Mouse (Mus musculus) cerebral cortex, adult 2 months (tissue): ENCODE data around the gene Iqsec1.

Experiments
- WGBS: fragments of 180-500 bp; shearing (Covaris S2); methylation state at CpG from one replicate; pipeline ENCODE4 v1.1.7; 2018; 5-methylcytosine and 5-hydroxymethylcytosine counted together

Iqsec1 gene

DNA sequence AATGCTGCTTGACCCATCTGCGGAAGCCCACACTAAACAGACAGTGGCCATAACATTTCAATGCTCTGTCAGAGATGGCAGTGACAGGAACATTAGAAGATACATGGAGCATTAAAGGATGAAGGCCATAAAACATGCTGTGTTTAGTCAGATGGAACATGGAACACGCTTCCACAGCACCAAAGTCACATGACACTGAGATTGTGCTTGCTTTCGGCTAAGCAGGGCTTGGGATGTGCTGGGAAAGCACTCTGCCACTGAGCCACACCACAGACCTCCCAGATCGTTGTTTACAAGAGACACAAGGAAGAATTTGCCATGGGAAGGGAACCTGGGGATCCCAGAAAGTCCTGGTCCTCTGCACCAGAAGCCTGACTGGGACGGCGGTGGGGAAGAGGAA lies 269.1 kb downstream of the Iqsec1 start:
- WGBS = 87% methylated on average over 6 of the region's 6 CpGs

DNA sequence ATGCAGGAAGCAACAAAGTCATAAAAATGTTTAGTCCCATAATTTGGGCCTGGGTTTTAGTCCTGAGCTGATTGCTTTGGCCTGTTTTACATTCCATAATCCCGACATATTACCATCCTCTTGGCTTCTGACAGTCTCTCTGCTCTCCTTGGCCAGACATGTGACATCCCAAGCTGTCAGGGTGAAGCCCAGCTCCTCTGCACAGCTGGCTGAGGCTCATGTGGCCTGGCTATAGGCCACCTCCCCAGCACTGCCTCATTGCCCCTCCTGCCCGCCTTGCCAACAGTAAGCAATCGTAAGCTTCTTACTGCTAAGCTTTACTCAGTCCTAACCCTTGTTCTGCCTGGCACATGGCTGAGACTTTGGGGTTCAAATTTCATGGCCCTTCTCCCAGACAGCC lies 270.0 kb downstream of the Iqsec1 start:
- WGBS = 60% methylated on average over 3 of the region's 3 CpGs

DNA sequence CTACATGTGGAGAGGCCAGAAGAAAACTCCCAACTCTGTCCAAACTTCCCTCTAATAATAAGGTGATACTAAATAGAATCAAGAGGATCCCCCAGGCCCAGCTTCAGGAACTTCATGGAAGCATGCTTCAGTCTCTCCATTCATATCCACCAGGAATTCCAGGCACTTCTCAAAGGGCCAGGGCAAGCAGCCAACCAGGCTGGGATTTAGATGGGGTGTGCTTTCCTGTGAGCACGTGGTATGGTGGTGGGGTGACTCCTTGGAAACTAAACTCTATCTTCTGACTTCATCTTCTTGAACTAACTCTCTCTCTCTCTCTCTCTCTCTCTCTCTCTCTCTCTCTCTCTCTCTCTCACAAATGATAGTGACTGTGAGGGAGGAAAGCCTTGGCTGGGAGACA lies 270.8 kb downstream of the Iqsec1 start:
- 6% methylated on average over 1 of the region's 1 CpGs for WGBS

DNA sequence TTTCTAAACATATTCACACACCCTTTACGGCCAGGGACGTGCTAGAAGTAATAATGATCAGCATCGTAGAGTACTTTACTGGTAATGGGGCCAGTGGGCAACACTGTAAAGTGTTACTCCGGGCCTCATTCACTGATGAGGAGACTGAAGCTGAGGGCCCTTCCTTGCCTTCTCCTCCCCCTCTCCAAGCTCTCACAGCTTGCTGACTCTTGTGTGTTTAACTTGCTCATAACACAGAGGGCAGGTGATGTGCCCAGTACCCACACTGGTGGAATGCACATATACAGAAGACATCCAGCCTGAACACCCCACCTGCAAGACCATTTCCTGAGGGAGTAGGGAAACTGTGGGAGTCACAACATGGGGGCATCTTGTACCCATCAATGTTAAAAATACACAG lies 271.6 kb downstream of the Iqsec1 start:
- WGBS = 63% methylated on average over 4 of the region's 4 CpGs

DNA sequence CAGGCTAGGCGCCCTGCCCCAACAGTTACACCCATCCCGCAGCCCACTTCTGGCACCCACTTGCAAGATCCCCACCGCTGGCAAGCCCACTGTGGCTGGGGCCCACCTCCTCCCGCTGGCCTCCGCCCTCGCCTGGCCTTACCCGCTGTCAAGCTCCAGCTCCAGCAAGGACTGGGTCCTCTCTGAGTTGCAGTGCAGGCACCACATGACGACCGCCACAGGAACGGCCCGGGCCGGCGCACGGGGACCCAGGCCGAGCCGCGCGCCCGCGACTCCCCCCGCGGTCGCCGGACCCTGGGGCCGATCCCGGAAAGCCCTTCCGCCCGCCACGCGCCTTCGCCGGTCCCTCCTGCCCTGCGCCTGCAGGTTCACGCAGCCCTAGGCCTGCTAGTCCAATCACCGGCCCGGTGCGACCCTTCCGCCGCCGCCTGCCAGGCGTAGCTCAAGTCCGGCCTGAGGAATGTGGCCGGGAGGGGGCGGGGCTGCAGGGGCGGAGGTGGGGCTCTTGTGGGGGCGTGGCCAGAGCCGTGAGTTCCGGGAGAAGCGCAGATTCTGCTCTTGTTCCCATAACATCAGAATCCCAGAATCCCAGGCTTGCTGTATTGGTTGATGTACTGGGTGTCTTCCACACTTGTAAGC lies 272.3 kb downstream of the Iqsec1 start:
- 9% methylated on average over 49 of the region's 49 CpGs for WGBS

DNA sequence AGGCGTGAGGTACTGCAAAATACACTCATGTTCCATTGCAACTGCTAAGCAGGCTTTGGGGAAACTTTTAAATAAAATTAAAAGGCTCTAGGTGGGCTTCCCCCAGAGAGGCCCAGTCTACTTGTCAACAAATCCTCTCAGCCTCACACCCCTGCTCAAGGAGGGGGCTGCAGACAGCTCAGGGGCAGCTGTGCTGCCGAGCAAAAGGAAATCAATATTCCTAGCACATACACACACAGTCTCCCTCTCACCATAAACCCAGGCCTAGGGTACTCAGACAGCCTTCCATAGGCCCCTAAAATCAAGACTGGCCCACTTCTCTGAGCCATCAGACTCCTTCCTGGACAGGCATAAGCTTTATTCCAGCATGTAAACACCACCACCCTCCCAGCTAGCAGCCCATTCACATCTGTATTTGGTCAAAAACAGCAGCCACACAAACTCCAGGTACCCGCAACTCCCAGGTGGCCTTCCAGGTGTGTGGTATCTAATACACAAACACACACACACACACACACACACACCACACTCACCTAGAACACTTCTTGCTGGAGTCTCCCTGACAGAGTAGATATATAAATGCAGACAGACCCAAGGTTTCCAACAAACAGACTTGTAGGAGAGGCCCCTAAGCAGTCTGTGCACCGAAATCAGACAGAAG lies 273.1 kb downstream of the Iqsec1 start:
- 52% methylated on average over 4 of the region's 4 CpGs for WGBS

DNA sequence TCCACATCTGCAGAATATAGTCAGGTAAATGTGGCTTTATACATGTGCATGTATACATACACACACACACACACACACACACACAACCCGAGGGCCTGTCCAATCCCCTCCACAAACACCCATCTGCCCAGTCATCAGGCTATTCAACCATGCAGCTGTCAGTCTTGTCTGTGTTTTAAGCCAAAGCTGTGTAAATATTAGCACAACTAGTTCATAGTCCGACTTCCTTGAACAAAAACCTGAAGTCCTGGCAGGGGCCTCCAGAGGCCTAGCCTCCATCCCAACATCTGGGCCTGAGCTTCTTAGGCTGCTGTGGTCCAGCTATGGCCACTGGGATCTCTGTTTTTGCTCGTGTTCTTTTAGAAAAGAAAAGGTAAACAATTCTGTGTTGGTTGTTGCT lies 274.8 kb downstream of the Iqsec1 start:
- WGBS = 54% methylated on average over 3 of the region's 3 CpGs

DNA sequence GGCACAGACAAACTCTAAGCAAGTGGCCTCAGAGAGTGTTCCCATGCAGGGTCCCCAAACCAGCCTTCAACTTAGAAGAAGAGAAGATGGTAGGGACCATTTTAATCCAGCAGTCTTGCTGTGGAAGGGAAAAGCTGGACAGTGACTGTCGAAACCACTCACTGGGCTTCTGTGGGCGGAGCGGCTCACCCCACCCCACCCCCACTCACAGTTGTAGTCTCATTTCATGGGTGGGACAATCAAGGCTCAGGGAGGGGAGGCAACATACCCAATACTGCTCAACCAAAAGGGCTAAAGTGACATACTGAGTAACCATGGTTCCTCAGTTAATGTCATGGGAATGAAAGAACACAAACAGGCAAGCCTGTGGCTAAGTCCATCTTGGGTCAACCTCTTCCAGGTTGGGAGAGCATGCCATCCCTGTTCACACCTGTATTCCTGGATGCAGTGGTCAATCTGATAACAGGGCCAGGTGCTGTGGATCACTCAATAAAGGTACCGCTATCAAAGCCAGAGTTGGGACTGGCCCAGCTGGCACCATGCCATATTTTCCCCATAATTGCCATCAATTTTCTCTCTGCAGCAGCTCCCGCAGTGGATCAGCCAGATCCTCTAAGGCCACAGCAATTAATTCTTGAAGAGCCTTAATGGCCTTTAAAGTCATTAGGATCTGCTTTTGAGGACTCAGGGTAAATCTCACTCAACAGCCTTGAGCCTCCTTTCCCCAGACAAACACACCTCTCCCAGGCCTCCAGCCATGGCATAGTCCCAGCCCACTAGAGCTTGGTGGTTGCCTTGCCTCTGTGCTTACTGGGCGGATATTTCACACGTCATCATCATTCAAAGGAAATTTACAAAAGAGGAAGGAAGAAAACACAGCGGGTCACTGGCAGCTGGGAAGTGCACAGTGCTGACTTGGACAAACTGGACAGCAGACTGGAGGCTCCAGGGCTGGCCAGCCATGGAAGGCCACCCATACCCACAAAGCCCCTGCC lies 275.7 kb downstream of the Iqsec1 start:
- WGBS = 47% methylated on average over 8 of the region's 8 CpGs

DNA sequence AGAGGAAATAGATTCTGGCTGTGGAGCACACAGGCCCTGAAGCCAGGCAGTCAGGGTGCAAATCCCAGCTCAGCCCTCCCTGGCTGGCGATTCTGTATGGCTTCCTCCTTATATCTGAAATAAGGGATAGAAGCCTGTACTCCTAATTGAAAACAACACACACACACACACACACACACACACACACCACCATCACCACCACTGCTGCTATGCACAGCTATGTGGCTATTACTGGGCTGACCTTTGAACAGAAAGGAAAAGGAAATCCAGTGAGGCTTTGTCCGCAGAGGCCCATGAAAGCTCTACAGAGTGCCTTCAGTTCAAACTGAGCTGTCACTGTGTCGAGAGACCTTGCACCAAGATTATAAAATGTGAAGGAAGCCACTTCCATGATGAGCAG lies 276.4 kb downstream of the Iqsec1 start:
- 48% methylated on average over 3 of the region's 3 CpGs for WGBS

DNA sequence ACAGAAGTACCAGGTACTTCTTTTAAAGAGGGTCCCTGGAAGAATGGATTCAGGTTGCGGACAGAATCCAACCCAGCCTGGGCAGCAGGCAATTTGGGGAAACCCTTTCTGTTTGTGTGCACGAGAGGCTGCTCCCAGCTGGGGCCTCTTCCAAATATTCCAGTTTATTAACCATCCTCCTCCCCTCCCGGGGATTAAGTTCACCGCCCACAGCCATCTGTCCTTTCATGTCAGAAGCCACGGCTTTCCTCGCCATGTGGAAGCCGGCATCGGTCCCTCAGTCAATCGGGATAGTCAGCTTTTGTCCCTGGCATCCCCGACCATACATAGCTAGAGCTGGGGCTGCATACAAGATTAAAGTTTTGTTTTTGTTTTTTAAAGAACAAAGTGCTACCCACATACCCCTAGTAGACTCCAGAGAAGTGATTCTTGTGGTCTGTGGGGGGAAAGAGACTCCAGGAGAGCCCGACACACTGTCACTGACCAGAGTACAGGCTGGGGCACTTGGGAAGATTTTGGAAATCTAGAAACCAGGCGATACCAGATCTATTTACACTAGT lies 276.9 kb downstream of the Iqsec1 start:
- 37% methylated on average over 12 of the region's 12 CpGs for WGBS

DNA sequence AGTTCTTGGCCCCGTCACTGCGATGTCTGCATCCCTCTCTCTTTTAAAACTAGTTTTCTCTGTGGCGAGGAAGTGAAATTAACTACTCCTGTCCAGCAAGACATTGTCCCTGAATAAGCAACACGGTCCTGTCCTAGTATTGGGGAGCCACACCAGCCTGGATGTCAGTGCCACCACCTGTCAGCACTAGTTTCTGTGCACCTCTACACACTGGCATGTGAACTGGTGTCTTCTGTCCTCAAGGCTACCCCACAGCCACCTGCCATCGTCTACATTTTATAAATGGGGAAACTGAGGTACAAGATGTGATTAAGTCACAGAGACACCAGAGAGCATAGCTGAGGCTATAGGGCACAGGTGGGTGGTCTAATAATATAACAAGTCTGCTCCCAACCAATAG lies 277.7 kb downstream of the Iqsec1 start:
- 89% methylated on average over 5 of the region's 5 CpGs for WGBS

DNA sequence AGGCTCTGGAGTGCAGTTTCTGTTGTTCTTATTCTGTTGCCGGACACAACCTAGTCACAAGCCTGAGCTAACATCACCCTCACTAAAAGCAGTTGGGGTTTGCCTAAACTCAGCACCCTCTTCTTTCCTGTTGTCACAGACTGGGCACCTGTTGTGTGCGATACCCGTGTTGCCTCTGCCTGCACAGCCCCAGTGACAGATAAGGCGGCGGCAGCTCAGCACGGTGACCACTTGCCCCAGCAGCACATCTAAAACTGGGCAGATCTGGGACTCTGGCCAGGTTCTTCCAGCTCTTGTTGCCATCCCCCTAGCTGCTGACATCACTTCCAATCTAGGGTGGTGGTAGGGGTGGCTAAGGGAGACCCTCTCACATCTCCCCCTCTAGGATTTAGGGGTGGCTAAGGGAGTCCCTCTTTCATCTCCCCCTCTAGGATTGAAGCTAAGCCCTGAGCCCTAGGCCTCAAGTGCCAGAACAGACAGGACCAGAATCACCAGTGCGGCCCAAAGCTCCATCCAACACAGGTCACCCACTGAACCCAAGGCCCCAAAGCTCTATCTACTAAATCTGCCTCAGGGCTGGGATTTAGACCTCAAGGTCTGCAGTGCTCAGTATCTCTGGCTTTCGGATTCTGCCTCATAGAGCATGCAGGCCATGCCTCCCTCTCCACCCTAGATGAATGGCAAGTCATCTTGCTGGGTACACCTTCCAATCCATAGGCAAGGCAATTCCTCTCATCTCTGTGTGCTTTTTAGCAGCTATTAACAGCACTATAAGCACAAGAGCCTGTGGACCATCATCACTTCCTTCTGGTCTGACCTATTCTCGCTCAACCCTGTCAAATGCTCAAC lies 278.3 kb downstream of the Iqsec1 start:
- WGBS = 63% methylated on average over 9 of the region's 9 CpGs

DNA sequence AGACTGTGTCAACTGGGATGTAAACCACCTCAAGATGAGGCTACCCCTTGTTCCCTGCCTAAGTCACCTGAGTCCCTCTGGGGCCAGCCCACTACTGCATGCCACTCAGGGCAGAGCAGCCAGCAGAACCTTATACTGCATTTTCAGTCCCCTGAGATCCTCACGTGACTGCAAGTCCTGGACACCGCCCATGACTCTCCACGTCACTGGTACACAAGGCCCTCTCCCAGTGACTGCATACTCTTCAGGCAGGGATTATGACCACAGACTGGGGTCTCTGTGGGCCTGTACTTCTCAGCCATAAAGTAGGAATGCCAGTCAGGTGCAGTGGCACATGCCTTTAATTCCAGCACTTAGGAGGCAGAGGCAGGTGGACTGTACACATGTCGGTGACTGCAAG lies 281.3 kb downstream of the Iqsec1 start:
- 53% methylated on average over 4 of the region's 4 CpGs for WGBS

DNA sequence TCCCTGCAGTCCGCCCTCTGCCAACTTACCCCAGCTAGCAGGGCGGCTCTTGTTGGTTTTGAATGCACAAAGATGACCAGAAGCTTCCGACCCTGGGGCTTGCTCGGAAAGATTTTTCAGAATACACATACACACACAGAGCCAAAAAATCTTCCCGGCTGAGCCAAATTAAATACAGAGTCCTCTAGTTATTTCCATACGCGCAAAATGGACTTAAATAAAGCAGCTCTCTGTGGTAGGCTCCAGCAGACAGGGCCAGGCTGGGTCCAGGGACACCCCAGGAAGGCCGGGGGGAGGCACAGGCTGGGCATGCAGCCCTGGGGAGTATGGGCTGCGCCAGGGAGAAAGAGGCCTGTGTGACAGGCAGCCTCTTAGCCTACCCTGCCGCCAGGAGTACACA lies 282.0 kb downstream of the Iqsec1 start:
- 29% methylated on average over 10 of the region's 10 CpGs for WGBS

DNA sequence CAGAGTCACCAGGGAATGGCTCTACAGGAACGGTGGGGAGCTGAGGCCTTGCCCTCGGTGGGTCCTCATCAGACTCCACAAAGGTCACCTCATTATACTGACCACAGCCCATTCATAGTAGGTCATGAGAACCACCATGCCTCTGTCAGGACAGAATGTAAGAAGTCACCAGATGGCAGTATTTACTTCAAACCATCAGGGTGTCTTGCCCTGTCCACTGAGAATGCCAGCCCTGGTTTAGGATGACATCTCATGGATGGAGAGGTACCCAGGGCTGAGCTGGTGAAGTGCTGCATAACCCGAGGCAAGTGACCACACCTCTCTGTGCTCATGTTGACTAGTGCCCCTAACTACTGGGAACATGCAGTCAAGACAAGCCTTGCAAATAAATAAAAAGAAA lies 282.7 kb downstream of the Iqsec1 start:
- 63% methylated on average over 3 of the region's 3 CpGs for WGBS

DNA sequence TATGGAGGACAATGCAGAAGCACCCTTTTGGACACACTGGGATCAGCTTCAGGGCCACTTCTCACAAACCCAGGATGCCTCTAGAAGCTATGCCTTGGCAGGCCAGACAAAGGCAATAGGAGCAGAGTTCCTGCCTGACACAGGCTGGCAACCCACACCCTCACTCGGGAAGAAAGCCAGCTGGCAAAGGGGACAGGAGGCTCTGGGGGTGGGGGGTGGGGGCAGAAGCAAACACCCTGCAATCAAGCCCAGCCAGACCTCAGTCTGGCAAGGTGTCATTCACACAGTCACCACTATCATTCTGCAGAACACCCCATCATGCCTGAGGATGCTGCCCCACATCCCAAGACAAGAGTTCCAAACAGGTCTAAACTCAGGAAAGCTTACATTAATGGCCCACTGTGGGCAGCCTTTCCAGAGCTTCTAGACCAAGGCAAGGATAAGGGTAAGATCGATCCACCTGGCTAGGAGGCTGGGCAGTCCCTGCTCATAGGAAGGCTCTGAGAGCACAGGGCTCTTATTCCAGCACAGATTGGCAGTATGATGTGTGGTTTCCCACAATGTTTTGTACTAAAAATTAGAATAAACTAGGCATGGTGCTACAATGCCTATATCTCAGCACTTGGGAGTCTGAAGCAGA lies 283.7 kb downstream of the Iqsec1 start:
- WGBS = 36% methylated on average over 2 of the region's 2 CpGs

DNA sequence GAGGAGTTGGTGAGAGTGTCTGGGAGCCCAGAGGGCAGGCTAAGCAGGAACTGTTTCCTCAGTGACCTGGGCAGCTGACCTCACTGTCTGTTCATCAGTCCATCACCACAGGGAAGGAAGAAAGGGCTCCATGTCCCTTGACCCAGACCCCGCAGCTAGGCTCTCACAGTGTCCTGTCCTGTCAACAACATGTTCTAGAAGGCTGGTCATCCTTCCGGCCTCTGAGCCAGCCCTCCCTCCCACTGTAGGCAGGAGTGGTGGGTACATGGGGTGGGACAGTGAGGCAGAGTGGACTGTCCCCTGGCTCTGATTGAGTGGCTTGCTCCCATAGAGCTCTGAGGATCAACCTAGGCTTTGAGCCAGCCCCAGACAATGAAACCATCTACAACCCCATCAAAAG lies 284.7 kb downstream of the Iqsec1 start:
- 63% methylated on average over 2 of the region's 2 CpGs for WGBS

DNA sequence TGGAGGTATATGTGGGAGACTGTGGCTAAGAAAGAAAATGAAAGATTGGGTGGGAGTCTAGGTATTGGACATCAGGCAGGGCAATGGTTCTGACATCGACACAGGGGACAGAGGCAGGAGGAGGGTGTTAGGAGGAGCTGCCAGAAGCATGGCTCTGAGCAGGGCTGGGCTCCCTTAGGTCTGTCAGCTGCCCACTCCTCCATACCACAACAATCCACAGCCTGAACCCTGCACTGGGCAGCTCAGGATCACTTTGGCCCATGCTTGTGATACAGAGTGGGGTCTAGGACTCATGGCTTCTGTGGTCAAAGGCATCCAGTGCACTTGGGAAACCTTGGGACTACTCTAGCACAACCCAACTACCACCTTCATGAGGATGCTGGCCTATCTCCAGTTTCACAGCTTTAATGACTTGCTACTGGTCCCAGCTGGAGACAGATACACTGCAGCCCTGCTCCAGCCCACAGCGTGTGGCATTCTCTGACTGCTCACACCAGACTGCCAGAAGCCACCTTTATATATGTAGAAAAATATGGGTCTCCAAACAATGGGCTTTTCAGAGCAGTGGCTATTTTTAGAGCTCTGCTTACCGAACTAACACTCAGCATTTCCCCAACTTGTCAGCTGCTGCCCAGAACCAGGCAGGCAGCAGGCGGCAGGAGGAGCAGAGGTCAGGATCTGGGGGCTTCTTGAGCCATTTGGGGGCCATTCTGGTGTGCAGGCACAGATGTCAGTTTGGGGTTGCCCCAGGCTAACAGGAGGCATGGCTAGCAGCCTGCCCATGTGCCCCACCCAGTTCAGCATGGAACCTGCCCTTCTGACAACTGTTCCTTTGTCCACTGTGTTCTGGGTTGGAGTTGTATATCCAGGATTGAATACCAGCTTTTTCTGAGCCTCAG lies 285.4 kb downstream of the Iqsec1 start:
- WGBS = 12% methylated on average over 4 of the region's 4 CpGs

DNA sequence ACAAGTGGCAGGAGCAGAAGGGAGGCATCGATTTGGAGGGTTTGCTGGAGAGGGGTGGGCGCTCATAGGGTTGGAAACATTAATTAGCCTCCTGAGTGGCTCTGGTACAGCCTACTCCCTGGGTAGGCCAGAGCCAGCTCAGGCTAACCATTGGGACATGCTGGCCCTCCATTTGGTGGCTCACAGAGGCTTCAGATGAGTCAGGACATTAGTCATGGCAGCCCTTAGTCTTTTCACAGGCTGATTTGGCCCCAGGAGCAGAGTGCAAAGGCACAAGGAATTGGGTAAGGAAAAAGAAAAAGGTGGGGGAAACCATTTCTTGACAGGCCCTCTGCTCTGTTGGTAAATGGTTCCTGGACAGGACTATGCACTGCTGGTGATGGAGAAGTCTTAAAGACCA lies 287.1 kb downstream of the Iqsec1 start:
- 65% methylated on average over 2 of the region's 2 CpGs for WGBS

DNA sequence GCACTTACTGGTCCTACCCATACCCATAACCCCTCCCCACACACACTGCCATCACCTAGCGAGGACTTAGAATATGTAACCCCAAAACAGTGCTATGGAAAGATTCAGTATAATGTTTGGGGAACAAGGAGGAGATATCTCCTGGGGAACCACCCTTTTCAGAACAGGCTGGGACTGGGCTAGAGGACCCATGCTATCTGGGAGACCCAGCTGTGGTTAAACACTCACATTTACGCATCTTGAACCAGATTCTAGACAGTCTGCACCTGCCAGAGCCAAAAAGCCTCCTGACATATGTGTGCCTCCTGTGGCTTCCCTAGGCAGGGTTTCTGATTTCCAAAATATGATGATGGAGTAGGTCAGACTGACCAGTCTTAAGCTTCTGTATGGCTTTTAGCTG lies 287.7 kb downstream of the Iqsec1 start:
- WGBS = 78% methylated on average over 2 of the region's 2 CpGs
